In the genomic region with DNA sequence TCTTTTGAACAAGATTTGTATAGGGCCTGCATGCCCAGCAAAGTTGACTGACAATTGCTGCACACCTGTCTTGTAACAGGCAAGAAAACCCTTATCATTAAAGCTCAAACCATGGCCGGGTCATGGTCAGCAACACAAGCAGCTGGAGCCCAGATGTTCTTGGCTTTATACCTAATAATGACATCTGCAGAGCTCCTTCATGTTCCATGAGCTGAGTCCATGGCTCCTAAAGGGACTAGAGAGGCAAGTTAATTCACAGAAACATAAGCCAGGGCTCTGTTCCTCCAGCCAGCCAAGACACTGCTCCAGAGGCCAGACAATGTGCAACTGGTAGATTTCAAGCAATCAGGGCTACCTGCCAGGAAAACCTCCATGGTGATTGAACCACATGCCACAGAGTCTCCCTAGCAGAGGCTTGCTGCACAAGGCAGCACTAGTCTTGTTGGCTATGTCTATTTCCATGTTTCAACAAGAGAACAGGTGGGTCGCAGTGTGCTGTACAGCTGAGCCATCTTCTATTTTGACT, we compare ENCODE assay signal across 16 mouse cellular contexts.
DNase-seq lines count a peak whose midpoint lies in the region; ATAC-seq lines count a peak whose summit lies in the region.
"Had no signal": no experiment of that assay in that cellular context is flagged by ENCODE, and none has a peak within 500 bp of the region (broad histone marks: within the 10 kb centered on the region; RNA-seq: fewer than 3 reads in every experiment).

No protein-coding gene starts in this region.

- no peaks in the 10 kb centered on the region for H3K27me3 ChIP-seq in limb, embryonic 10.5 days (ENCODE audit: low read depth, poor library complexity, severe bottlenecking)
- no peaks in the 10 kb centered on the region for H3K27me3 ChIP-seq in forebrain, embryonic 13.5 days
- H3K27me3 ChIP-seq: liver, embryonic 15.5 days; megakaryocyte, embryonic 14.5 days had no signal

- no peaks in the 10 kb centered on the region for H3K9me3 ChIP-seq in limb, embryonic 10.5 days (replicated peaks)
- no peaks in the 10 kb centered on the region for H3K9me3 ChIP-seq in forebrain, embryonic 13.5 days (replicated peaks)
- H3K9me3 ChIP-seq: liver, embryonic 15.5 days had no signal

- ATAC-seq in erythroblast, adult 5-6 weeks (replicated peaks; ENCODE audit: low FRiP score, poor library complexity, severe bottlenecking), result no peak
- ATAC-seq in forebrain, embryonic 13.5 days, result no peak
- ATAC-seq: forebrain, embryonic 16.5 days had no signal

- H3K4me3 ChIP-seq in limb, embryonic 10.5 days, result no peak overlapping the region
- no peak overlapping the region for H3K4me3 ChIP-seq in forebrain, embryonic 13.5 days
- H3K4me3 ChIP-seq: liver, embryonic 15.5 days; megakaryocyte, embryonic 14.5 days had no signal

- WGBS in limb, embryonic 10.5 days, result 79% methylated on average over 2 of the region's 2 CpGs
- WGBS in forebrain, embryonic 13.5 days, result 89% methylated on average over 2 of the region's 2 CpGs

- H3K9ac ChIP-seq in forebrain, embryonic 13.5 days, result no peak overlapping the region
- H3K9ac ChIP-seq: liver, embryonic 15.5 days had no signal

- H3K4me1 ChIP-seq in limb, embryonic 10.5 days, result peaks cover 5% of the 10 kb centered on the region; the same call in 1 of the 2 replicates
- no peaks in the 10 kb centered on the region for H3K4me1 ChIP-seq in forebrain, embryonic 13.5 days
- H3K4me1 ChIP-seq: liver, embryonic 15.5 days; megakaryocyte, embryonic 14.5 days had no signal

- H3K4me2 ChIP-seq in forebrain, embryonic 13.5 days, result no peak overlapping the region
- H3K4me2 ChIP-seq: liver, embryonic 15.5 days had no signal

- peak; percentile 20 for DNase-seq in embryo, embryonic 11 days
- DNase-seq in embryo, embryonic 10.5 days (ENCODE audit: low spot score), result no peak
- peak; percentile 18 for DNase-seq in left cerebral cortex, postnatal 4 days
- no peak for DNase-seq in left cerebral cortex, postnatal 36 days (ENCODE audit: low spot score in 2 of 2)
- DNase-seq in heart, postnatal 10 days, result peak; percentile 39 to 61
- DNase-seq in limb, embryonic 10.5 days (ENCODE audit: low spot score), result peak; percentile 36
- DNase-seq: cerebellum, adult 11 months; gastrocnemius, postnatal 25 days; kidney, adult 8-10 months; lung, postnatal 10 days; retina, postnatal 1 day had no signal

- H3K36me3 ChIP-seq in limb, embryonic 10.5 days, result no peaks in the 10 kb centered on the region
- no peaks in the 10 kb centered on the region for H3K36me3 ChIP-seq in forebrain, embryonic 13.5 days (ENCODE audit: poor library complexity, severe bottlenecking)
- H3K36me3 ChIP-seq: liver, embryonic 15.5 days had no signal

- no peak overlapping the region for H3K27ac ChIP-seq in limb, embryonic 10.5 days
- no peak overlapping the region for H3K27ac ChIP-seq in forebrain, embryonic 13.5 days
- H3K27ac ChIP-seq: liver, embryonic 15.5 days had no signal

- intact Hi-C loops in left cerebral cortex, postnatal 4 days (cut with DNase I), result no loop called here
- intact Hi-C loops in left cerebral cortex, postnatal 36 days (cut with DNase I), result loop anchor here (10.0 kb wide), 1 partner anchor 698 kb away; no protein-coding TSS in a partner anchor
- intact Hi-C loops in heart, postnatal 10 days (cut with DNase I), result loop anchor here (10.0 kb wide), 1 partner anchor 698 kb away; no protein-coding TSS in a partner anchor

Comparison
In these comparisons a context has a peak if more than half of its experiments do, and no peak if none do; other contexts are left out.
1. DNase-seq: peak in embryo, embryonic 11 days (single experiment), left cerebral cortex, postnatal 4 days (single experiment), heart, postnatal 10 days (2 of 2) and limb, embryonic 10.5 days (single experiment); none in embryo, embryonic 10.5 days (single experiment) and left cerebral cortex, postnatal 36 days (0 of 2).